Mouse (Mus musculus) fat pad, adult 2 months (tissue): ENCODE data around the gene Gbp3.
"Not testable (repeated sequence)": the region's sequence is repeated elsewhere in the genome, so short reads cannot be mapped to it uniquely, and the experiment has no call there.

Experiments
- DNase-seq: peaks from one replicate; pipeline ENCODE4 v3.0.0-alpha.2; 2011; ENCODE audit warnings: low read depth, low spot score; ENCODE audit errors: extremely low read depth

Gene Gbp3

DNA sequence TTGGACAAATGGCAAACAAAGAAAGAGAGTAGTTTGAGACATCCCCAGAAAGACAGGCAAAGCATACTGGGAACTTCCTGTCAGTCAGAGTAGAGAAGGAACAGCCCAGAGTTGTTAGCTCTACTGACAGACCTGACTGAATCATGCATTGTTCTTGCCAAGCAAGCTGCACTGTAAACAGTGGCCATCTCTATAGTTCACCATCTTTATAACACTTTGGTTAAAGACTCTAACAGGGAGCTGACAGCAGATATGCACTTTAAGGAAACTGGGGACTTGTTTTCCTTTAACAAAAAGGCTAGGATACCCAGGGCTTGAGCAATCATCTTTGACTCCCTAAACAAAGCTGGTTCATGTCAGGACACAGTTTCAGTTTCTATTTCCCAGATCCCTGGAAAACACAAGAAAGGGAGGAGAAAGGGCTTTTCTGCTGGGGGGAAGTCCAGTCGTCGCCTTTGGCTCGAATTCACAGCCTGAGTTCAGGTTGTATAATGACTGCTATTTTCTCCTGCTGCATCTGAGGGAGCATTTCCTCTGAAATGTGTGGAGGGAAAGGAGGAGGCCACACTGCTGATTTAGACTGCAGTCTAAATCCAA, at the start of gene Gbp3:
Gene Gbp3, plus strand, starts transcription at position 395 of the 597 bp plus-strand sequence.
- DNase-seq = no peak

DNA sequence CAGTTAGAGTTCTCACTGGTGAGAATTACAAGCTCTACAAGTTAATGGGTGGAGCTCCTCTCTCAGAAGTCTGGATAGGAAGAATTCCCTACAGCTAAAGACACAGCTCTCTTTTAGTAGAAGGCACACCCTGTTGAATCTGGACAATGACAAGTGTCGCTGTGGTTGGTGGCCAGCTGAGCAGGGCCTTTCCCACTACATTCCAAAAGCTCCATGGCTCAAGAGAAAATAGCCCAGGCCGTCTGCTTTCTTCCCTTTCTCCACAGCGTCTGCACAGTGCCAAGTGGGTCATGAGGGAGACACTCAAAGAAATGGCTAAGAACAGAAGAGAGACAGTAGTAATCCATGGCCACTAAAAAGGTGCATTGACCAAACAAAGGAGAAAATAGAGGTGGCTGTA, 31.7 kb upstream of the Gbp3 start:
- DNase-seq = no peak

DNA sequence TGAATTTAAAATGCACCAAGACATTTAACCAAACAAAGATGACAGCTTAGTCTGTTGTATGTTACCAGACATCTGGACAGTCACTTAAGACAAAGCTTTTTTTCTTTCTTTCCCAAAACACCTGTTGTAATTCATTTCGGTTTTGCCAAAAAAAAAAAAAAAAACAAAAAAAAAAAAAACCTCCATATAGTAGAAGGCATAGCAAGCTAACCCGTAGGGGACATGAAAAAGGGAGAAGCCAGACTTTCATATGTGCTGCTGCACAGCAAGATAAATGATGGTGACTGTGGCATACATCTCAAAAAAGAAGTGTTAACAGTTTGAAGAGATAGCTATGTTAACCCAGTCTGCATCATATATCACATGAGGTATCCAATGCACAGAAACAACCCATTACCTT, 30.2 kb upstream of the Gbp3 start:
- DNase-seq = no peak

- DNase-seq = no peak
Measured at GRCm38 (mm10) chr3:142530087-142530953, 29.5 kb upstream of the Gbp3 start, which contains the start of gene Gbp7. Gbp7 (plus strand) TSS chr3:142530342.

DNA sequence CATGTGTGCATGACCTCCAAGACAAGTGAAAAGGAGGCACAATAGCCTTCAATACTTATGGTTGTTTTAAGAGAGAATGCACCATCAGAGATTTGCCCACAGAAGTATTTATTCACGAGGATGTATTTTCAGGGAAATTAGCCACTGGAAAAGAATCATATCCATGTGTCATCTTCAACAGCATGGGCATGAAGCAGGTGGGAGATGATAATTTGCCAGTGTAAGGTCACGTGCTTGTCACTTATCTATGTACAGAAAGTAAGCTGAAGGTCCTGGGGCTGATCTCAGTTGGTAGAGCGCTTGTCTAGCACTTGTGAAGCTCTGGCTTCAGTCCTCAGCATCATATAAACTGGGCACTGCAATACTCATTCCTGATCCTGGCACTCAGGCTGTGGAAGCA, 28.2 kb upstream of the Gbp3 start:
- no peak for DNase-seq

DNA sequence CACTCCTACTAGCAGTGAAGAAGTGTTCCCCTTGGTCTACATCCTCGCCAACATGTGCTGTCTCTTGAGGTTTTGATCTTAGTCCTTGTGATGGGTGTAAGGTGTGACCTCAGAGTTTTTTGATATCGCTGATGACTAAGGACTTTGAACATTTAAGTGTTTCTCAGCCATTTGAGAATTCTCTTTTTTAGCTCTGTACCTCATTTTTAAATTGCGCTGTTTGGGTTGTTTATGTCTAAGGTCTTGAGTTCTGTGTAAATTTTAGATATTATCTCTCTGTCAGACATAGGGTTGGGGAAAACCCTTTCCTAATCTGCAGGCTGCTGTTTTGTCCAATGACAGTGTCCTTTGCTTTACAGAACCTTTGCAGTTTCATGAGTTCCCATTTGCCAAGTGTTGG, 26.6 kb upstream of the Gbp3 start:
- DNase-seq = no peak

DNA sequence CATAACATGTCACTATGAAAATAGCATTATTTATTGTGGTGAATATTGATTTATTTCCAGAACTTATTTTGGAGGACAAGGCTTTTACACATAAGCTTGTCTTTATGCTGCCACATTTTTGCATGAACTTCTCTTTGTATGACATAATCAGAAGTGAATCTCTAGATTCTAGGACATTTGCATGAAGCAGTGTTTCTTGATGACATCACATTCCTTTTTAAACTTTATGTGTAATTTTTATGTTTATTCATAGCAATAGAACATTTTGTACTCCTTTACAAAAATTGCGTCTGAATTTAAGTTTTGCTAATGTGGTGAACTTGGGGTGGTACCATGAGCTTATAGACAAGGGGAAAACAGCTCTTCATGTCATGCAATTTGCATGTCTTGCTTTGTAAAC, 24.2 kb upstream of the Gbp3 start:
- DNase-seq = no peak

DNA sequence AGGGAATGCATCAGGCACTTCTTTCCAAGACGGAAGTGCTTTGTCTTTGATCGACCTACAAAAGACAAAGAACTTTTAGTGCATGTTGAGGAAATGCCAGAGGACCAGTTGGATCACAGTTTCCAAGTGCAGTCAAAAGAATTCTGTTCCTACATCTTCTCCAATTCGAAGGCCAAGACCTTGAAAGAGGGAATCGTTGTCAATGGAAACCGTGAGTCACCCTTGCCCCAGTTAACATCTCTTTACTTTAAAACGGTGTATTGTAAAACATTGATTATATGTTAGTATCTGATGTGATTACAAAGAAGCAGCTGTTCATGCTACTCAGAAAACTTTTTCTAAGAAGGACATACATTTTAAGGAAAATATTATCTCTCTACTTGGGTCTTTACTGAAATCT, 18.4 kb upstream of the Gbp3 start:
- DNase-seq = no peak

- not testable (repeated sequence) for DNase-seq
Measured at GRCm38 (mm10) chr3:142542776-142543175, 17.1 kb upstream of the Gbp3 start.

DNA sequence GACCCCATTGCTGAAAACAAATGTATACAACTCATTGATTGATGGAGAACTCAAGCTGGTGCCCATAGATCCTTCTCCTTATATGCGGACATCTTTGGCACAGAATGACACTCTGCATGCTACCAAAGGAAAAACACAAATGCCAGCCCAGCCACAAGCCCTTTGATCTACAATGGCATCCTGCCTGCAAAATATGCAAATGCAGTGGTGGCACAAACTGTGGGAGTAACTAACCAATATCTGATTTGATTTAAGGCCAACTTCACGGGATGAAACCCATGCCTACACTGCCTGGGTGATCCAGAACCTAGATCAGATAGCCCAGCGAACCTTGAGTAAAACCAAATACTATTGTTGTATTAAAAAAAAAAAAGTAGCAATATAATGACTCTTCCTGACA, 13.1 kb upstream of the Gbp3 start:
- DNase-seq = no peak

- no peak for DNase-seq
Measured at GRCm38 (mm10) chr3:142550052-142550676, 9.7 kb upstream of the Gbp3 start.

- DNase-seq = no peak
Measured at GRCm38 (mm10) chr3:142554601-142555000, 5.2 kb upstream of the Gbp3 start.

- DNase-seq = no peak
Measured at GRCm38 (mm10) chr3:142555623-142556022, 4.2 kb upstream of the Gbp3 start.

DNA sequence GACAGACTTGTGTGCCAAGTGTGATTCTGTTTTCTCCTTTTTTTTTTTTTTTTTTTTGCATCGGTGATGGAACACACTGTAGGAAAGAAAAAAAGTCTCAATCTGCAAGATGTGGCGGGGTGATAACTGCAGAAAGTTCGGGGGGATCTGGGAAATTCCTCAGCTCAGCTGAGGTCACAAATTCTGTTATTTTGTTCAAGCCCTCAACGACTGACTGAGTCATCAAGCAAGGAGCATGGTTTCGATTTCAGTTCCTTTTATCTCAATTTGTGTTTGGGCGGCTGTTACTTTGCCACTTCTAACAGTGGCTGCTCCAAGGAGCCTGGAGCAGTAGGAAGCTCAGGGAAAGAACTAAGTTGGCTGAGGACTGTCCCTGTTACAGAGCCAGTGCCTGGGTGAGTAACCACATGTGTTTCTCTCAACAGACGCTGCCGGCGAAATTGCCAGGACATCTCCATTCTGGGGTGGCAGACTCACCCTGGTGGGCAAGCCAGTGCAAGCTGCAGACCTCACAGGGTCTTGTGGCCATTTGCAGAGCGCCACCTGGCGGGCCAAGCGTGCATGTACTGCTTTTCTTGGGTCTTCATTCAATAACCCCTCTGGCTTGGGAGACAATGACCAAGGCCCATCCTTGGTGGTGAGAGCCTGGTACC, 596 bp downstream of the Gbp3 start:
- no peak for DNase-seq

DNA sequence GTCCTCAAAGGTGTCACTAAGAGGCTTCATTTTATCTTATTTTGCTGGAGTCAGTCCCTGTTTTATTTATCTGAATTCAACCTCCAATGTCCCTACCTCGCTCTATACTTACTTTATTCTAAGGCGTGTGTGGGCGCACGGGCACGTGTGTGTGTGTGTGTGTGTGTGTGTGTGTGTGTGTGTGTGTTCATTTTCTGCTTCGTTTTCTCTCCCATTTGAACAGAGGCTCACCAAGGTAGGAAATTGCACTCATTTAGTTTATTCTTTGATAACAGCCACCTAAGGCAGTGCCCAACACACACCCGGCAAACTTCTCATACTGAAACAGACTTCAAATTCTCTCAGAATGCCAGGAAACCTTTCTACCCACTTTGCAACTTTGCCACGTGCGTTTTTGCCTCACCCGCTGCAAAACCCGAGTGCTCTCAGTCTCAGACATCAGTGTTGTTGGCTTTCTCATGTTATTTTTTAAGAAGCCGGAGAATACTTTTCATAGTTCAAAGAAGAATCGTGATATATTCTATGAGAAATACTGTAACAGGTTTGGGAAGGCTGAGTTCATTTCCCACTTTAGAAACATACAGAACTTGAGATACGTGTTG, 1.3 kb downstream of the Gbp3 start:
- no peak for DNase-seq

- DNase-seq = no peak
Measured at GRCm38 (mm10) chr3:142561666-142562065, 1.8 kb downstream of the Gbp3 start.

DNA sequence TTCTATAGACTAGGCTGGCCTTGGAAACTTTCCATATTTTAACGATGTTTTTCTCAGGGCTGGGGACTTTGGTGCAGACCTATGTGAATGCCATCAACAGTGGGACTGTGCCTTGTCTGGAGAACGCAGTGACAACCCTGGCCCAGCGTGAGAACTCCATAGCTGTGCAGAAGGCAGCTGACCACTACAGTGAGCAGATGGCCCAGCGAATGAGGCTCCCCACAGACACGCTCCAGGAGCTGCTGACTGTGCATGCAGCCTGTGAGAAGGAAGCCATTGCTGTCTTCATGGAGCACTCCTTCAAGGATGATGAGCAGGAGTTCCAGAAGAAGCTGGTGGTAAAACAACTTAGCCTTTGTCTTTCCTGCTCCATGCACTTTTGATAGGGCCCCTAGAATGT, 7.7 kb downstream of the Gbp3 start:
- not testable (repeated sequence) for DNase-seq

DNA sequence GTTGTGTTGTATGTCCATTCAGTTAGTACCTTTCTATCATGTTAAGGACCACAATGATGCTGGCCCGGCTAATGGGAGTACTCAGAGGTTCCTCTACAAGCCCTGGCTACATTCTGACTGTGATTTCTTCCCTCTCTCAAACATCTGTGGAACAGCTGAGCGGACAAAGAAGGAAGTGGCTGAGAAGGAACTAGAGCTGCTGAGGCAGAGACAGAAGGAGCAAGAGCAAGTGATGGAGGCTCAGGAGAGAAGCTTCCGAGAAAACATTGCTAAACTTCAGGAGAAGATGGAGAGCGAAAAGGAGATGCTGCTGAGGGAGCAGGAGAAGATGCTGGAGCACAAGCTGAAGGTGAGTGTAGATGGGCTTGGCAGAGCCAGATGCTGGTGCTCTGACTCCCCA, 10.9 kb downstream of the Gbp3 start:
- no peak for DNase-seq

GRCm38 (mm10) chr3:142577108-142577507, 17.3 kb downstream of the Gbp3 start:
- no peak for DNase-seq

GRCm38 (mm10) chr3:142578342-142578741, 18.5 kb downstream of the Gbp3 start:
- DNase-seq = no peak

- no peak for DNase-seq
Measured at GRCm38 (mm10) chr3:142583067-142583466, 23.2 kb downstream of the Gbp3 start.
